Mouse (Mus musculus) CD4-positive helper T cell, adult 2 months (primary cell): ENCODE results near the gene Tmem119.
"Not testable (repeated sequence)": the region's sequence is repeated elsewhere in the genome, so short reads cannot be mapped to it uniquely, and the experiment has no call there.

Source experiments
- DNase-seq: peaks from one replicate; pipeline ENCODE4 v3.0.0-alpha.2; 2012; ENCODE audit warnings: low read depth, missing footprints, low spot score

Gene Tmem119

DNA sequence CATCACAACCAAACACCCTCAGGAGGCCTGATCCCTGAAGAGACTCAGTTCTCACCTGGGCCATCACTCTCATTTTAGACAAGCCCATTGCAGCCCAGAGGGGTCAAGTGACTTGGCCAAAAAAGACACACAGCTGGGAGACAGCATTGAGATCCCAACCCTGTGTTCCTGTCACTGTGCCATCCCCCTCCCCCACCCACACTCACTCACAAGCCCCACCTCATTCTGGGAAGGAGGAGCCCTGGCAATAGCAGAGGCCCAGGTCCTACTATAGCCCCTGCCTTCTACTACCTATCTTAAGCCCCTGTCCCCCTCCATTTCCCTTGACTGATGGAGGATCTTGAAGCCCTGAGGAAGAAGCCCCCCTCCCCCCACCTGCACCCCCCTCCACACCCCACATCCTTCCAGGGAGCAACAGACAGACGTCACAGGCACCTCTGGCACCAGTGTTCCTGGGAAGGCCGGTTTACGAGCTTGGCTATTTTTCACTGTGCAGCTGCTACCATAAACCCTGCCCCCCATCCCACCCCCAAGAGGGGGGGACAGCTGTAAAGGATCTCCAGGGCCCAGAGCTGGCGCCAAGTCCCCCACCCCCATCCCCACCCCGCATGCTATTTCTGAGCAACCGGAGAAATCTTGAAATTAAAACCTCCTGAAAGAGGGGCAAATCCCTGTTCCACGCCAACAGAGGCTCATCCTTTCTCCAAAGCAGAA lies 11.1 kb downstream of the Tmem119 start:
- DNase-seq = no peak

DNA sequence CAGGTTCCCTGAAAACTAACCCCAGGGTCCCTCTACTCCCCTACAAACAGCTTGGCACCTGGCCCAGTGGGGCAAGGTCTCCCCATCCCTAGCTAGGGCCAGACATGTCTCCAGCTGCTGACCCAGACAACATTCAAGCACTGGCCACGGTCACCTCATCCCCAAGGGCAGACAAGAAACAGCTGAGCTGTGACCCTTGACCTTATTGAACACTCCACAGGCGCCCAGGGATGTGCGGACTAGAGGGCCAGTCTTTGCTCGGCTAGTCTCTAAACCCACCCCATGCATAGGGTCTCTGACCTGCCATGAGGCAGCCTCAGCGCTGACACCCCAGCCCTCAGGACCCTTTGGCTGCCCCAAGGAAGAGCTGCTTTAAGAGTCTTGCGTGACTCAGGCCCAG lies 11.7 kb downstream of the Tmem119 start:
- no peak for DNase-seq

GRCm38 (mm10) chr5:113786985-113787384 lies 13.3 kb downstream of the Tmem119 start:
- DNase-seq = peak; percentile 34

- not testable (repeated sequence) for DNase-seq
These were observed 16.2 kb downstream of the Tmem119 start for GRCm38 (mm10) chr5:113784104-113784503.

- DNase-seq = no peak
These were observed 16.7 kb downstream of the Tmem119 start for GRCm38 (mm10) chr5:113783581-113784001.

DNA sequence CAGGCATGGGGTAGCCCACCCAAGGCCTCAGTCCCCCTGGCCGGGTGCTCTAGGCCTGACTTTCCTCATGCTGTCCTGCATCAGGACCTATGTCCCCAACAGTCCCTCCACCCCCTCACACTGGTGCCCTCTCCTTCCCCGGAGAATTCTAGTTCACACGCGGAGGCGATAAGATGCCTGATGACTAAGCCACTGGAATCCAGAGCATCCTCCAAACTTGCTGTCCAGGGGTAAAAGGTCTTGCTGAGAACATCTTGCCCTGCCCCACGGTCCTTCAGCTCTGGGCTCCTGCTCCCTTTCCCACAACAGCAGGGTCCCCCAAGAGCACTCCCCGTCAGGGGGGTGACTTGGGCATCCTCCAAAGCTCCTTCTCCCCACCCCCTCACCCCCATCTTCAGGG lies 17.7 kb downstream of the Tmem119 start:
- DNase-seq = no peak

DNA sequence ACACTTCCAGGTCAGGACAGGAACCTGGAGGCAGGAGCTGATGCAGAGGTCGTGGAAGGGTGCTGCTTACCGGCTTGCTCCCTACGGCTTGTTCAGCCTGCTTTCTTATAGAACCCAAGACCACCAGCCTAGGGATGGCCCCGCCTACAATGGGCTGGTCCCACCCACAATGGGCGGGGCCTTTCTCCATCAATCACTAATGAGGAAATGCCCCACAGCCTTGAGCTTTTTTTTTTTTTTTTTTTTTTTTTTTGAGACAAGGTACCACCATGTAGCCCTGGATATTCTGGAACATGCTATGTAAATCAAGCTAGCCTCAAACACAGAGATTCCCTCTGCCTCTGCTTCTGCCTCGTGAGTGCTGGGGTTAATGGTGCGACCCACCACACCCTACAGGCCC lies 18.4 kb downstream of the Tmem119 start:
- DNase-seq = no peak

DNA sequence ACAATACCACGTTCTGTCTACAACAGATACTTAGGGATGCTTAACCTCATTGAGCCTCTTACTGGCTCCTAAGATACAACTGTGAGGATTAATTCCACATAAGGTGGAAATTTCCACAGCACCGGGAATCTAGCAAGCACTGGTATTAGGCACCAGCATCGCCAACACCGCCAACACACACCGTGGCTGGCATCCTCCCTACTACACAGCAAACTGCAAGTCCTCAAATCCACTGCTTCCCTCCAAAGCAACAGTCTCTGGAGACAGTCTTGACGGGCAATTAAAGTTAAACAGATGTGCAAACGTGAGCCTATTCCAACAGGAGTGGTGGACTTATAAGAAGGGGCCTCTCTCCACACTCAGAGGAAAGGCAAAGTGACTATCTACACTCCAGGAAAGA lies 19.1 kb downstream of the Tmem119 start:
- DNase-seq = no peak

- DNase-seq = no peak
These were observed 19.6 kb downstream of the Tmem119 start for GRCm38 (mm10) chr5:113780763-113781162.

- no peak for DNase-seq
These were observed 20.1 kb downstream of the Tmem119 start for GRCm38 (mm10) chr5:113780082-113780752.

DNA sequence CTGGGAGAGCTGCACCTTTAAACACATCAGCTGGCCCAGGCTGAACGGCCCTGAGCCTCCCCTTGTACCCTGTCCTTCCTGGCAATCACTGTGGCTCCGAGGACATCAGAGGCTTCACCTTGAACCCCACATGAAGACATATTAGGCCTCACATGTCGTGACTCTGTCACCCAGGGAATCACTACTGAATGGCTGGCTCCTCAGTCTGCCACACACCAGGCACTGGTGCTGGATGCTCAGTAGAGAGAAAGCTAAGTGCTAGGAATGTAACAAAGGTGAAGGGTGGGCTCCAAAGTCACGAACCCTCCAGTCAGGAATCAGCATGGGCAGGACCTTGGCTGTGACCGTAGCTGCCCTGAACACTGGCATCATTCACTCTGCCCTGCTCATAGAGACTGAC lies 20.7 kb downstream of the Tmem119 start:
- no peak for DNase-seq

- not testable (repeated sequence) for DNase-seq
These were observed 22.6 kb downstream of the Tmem119 start for GRCm38 (mm10) chr5:113777728-113778127.

GRCm38 (mm10) chr5:113776896-113777226 lies 23.5 kb downstream of the Tmem119 start:
- DNase-seq = no peak

GRCm38 (mm10) chr5:113776128-113776895 lies 24.0 kb downstream of the Tmem119 start:
- DNase-seq = no peak

GRCm38 (mm10) chr5:113775585-113775984 lies 24.7 kb downstream of the Tmem119 start:
- no peak for DNase-seq

DNA sequence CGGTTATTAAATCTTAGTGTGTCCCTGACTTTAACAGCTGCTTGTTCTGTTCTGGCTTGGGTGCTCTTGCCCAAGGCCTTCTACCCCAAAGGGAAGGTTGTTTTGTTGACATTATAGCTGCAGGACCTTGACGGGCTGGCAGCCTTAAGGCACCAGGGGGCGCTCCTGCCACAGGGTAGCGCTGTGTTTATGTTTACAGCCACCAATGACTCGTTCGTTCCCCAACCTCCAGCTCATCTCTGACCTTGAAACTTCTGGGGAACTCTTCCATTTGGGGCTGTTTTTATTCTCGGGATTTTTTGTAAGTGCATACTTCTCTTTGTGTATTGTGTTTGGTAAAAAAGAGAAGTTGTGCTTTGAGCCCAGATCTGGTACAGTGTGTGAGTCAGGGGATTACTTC lies 26.7 kb downstream of the Tmem119 start:
- DNase-seq = peak; percentile 88

GRCm38 (mm10) chr5:113772905-113773519 lies 27.3 kb downstream of the Tmem119 start:
- no peak for DNase-seq

DNA sequence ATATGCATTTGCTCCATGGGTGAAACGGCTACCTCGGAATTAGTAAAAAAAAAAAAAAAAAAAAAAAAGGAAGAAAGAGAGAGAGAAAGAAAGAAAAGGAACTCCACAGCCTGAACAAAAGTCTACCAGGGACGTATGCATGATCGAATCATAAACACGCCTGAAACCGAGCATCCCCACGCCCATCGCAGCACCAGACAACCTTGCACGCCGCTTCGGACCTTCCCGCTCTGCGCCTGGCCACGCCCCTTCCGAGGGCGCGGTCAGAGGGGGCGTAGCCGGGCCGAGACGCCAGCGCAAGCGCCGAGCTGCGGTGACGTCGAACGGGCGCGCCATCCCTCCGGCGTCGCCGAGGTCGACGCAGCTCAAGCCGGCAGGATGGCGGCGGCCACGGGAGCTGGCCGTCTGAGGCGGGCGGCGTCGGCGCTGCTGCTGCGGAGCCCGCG lies 27.8 kb downstream of the Tmem119 start, which contains the start of the genes Sart3 and Iscu:
Gene Sart3, minus strand, starts transcription at position 61 of the 446 bp plus-strand sequence.
Gene Iscu, plus strand, starts transcription at position 299 of the 446 bp plus-strand sequence.
- DNase-seq = peak; percentile 98

GRCm38 (mm10) chr5:113771213-113772162 lies 28.8 kb downstream of the Tmem119 start:
- DNase-seq = peak; percentile 92

GRCm38 (mm10) chr5:113768806-113769205 lies 31.5 kb downstream of the Tmem119 start:
- no peak for DNase-seq
